Comparison of ENCODE assay signal across 26 mouse cellular contexts in genomic region chr11:63977741-63978140, GRCm38 (mm10). TPM values are rescaled to one million over a fixed set of nuclear protein-coding genes. Genes with fewer than 3 reads are reported as not detected.
DNase-seq lines count a peak whose midpoint lies in the region; ATAC-seq and TF ChIP-seq lines count a peak whose summit lies in the region.
"Had no signal": no experiment of that assay in that cellular context is flagged by ENCODE, and none has a peak within 500 bp of the region (broad histone marks: within the 10 kb centered on the region; RNA-seq: fewer than 3 reads in every experiment).

No protein-coding gene starts in this region.

- H3K27ac ChIP-seq in midbrain, embryonic 10.5 days (replicated peaks): peak overlapping the region; percentile 23; the same call in 1 of the 2 replicates
- H3K27ac ChIP-seq in midbrain, embryonic 15.5 days: no peak overlapping the region
- no peak overlapping the region for H3K27ac ChIP-seq in stomach, postnatal 0 days (replicated peaks)
- H3K27ac ChIP-seq: heart, embryonic 15.5 days; hindbrain, embryonic 14.5 days; hindbrain, postnatal 0 days had no signal

- no peak overlapping the region for H3K4me3 ChIP-seq in midbrain, embryonic 10.5 days
- H3K4me3 ChIP-seq in midbrain, embryonic 15.5 days: no peak overlapping the region
- no peak overlapping the region for H3K4me3 ChIP-seq in stomach, postnatal 0 days (ENCODE audit: low read depth, low read length)
- H3K4me3 ChIP-seq: heart, embryonic 12.5 days; heart, embryonic 15.5 days had no signal

- H3K9me3 ChIP-seq in midbrain, embryonic 10.5 days (replicated peaks): no peaks in the 10 kb centered on the region
- H3K9me3 ChIP-seq in midbrain, embryonic 15.5 days: no peaks in the 10 kb centered on the region
- no peaks in the 10 kb centered on the region for H3K9me3 ChIP-seq in stomach, postnatal 0 days (ENCODE audit: control insufficient read depth, low read length)
- H3K9me3 ChIP-seq: G1E; heart, embryonic 12.5 days; heart, embryonic 15.5 days had no signal

- 65% methylated on average over 2 of the region's 2 CpGs for WGBS in midbrain, embryonic 10.5 days
- 75% methylated on average over 2 of the region's 2 CpGs for WGBS in midbrain, embryonic 15.5 days
- WGBS in stomach, postnatal 0 days: 67% methylated on average over 2 of the region's 2 CpGs

- no peaks in the 10 kb centered on the region for H3K27me3 ChIP-seq in midbrain, embryonic 10.5 days (ENCODE audit: low read depth, poor library complexity, severe bottlenecking)
- no peaks in the 10 kb centered on the region for H3K27me3 ChIP-seq in midbrain, embryonic 15.5 days (replicated peaks)
- H3K27me3 ChIP-seq in stomach, postnatal 0 days (ENCODE audit: control insufficient read depth, insufficient read depth, low read length): no peaks in the 10 kb centered on the region
- H3K27me3 ChIP-seq: heart, embryonic 12.5 days; heart, embryonic 15.5 days had no signal

- peaks cover 35% of the 10 kb centered on the region for H3K4me1 ChIP-seq in midbrain, embryonic 10.5 days
- H3K4me1 ChIP-seq in midbrain, embryonic 15.5 days: peaks cover 6% of the 10 kb centered on the region; the same call in 1 of the 2 replicates
- no peaks in the 10 kb centered on the region for H3K4me1 ChIP-seq in stomach, postnatal 0 days (replicated peaks; ENCODE audit: control insufficient read depth, insufficient read depth)

- no peak overlapping the region for H3K4me2 ChIP-seq in midbrain, embryonic 15.5 days
- H3K4me2 ChIP-seq in stomach, postnatal 0 days (replicated peaks; ENCODE audit: low read depth): no peak overlapping the region
- H3K4me2 ChIP-seq: heart, embryonic 12.5 days; heart, embryonic 15.5 days; hindbrain, embryonic 14.5 days had no signal

- peak; percentile 33 for DNase-seq in adrenal gland, adult 2 months
- no peak for DNase-seq in adrenal gland, postnatal 14 days
- DNase-seq in midbrain, embryonic 10.5 days (ENCODE audit: low spot score): no peak
- DNase-seq in NIH3T3 (ENCODE audit: low read depth): peak; percentile 23
- DNase-seq in stomach, postnatal 0 days (ENCODE audit: low spot score): no peak
- no peak for DNase-seq in testis, postnatal 14 days (ENCODE audit: low spot score)
- DNase-seq in kidney, adult 9 months: no peak
- DNase-seq: adrenal gland, adult 8-10 months; cerebellum, adult 18-20 months; cerebellum, adult 9-10 months; cerebellum, postnatal 14 days; gastrocnemius, postnatal 10 days; heart, adult 11 months; heart, postnatal 10 days; heart, postnatal 36 days; kidney, adult 18-20 months had no signal

- H3K9ac ChIP-seq in midbrain, embryonic 15.5 days: no peak overlapping the region
- H3K9ac ChIP-seq in stomach, postnatal 0 days (ENCODE audit: low read length): no peak overlapping the region
- H3K9ac ChIP-seq: heart, embryonic 12.5 days; heart, embryonic 15.5 days; hindbrain, embryonic 14.5 days had no signal

- no peak for TF ChIP-seq EP300 in stomach, postnatal 0 days (optimal IDR thresholded peaks at IDR 0.05)

- no peak for ATAC-seq in midbrain, embryonic 15.5 days (replicated peaks)
- peak; percentile 62 for ATAC-seq in stomach, postnatal 0 days (ENCODE audit: low FRiP score, low TSS enrichment)
- ATAC-seq: CD4-positive, CD25-positive, alpha-beta regulatory T cell, adult 4 months; forebrain, embryonic 16.5 days; hindbrain, postnatal 0 days; inflammation-experienced regulatory T-cells, adult 6 months; intestine, embryonic 16.5 days had no signal

- peaks cover 29% of the 10 kb centered on the region for H3K36me3 ChIP-seq in midbrain, embryonic 10.5 days
- H3K36me3 ChIP-seq in midbrain, embryonic 15.5 days (replicated peaks): no peaks in the 10 kb centered on the region
- no peaks in the 10 kb centered on the region for H3K36me3 ChIP-seq in stomach, postnatal 0 days (ENCODE audit: control insufficient read depth, insufficient read depth, low read length)
- H3K36me3 ChIP-seq: heart, embryonic 15.5 days had no signal

- TF ChIP-seq CTCF in stomach, postnatal 0 days (IDR thresholded peaks at IDR 0.05; ENCODE audit: low read depth): no peak

RNA-seq across cellular contexts. Expression of gene Hs3st3b1, which starts 55.7 kb away (rescaled TPM):
- 1 to 10 TPM; 1.7 to 1.8 TPM for total RNA-seq in adrenal gland, adult 2 months (2021)
- 4.1 and 4.8 TPM in 2 replicates for polyA plus RNA-seq in adrenal gland, adult 2 months (2012; rRNA removed)
- 3.0 and 7.4 TPM in 2 replicates for total RNA-seq in adrenal gland, postnatal 14 days (2021)
- 15.6 and 19.4 TPM in 2 replicates for polyA plus RNA-seq in midbrain, embryonic 10.5 days (2016; fragmentation: Nextera tagmentation; extraction: Ambion mirVana)
- 13.0 and 14.2 TPM in 2 replicates for polyA plus RNA-seq in midbrain, embryonic 15.5 days (2015; fragmentation: Nextera tagmentation; extraction: Ambion mirVana)
- 6.9 and 8.3 TPM in 2 replicates for polyA plus RNA-seq in stomach, postnatal 0 days (2015; fragmentation: Nextera tagmentation; extraction: Ambion mirVana)
- polyA plus RNA-seq: G1E had no signal

Comparison
In these comparisons a context has a peak if more than half of its experiments do, and no peak if none do; other contexts are left out.
1. DNase-seq: peak in adrenal gland, adult 2 months (single experiment) and NIH3T3 (single experiment); none in adrenal gland, postnatal 14 days (single experiment), midbrain, embryonic 10.5 days (single experiment), stomach, postnatal 0 days (single experiment), testis, postnatal 14 days (single experiment) and kidney, adult 9 months (single experiment).